Mouse (Mus musculus) skeletal muscle tissue, adult 2 months (tissue): ENCODE data around the gene Smarcd2.
A peak's percentile ranks its signal among the peaks of the same experiment; 100 is the strongest.

ENCODE experiments used
- DNase-seq: peaks from one replicate; pipeline ENCODE4 v3.0.0-alpha.2; 2012; ENCODE audit warnings: low read depth, low spot score

Gene Smarcd2

GRCm38 (mm10) chr11:106272644-106273310, at the start of gene Smarcd2:
Gene Smarcd2, minus strand, starts transcription at chr11:106272972.
- peak; percentile 98 for DNase-seq

GRCm38 (mm10) chr11:106318406-106319366, 45.9 kb upstream of the Smarcd2 start:
- no peak for DNase-seq

- DNase-seq = no peak
Observed at GRCm38 (mm10) chr11:106317801-106318200, 45.0 kb upstream of the Smarcd2 start.

GRCm38 (mm10) chr11:106316416-106316815, 43.6 kb upstream of the Smarcd2 start:
- no peak for DNase-seq

- no peak for DNase-seq
Observed at GRCm38 (mm10) chr11:106314333-106314812, 41.6 kb upstream of the Smarcd2 start, which contains the start of gene Cd79b. Gene Cd79b, minus strand, starts transcription at chr11:106314762.

GRCm38 (mm10) chr11:106313533-106313932, 40.8 kb upstream of the Smarcd2 start:
- DNase-seq = no peak

- no peak for DNase-seq
Observed at GRCm38 (mm10) chr11:106310123-106310522, 37.4 kb upstream of the Smarcd2 start.

- no peak for DNase-seq
Observed at GRCm38 (mm10) chr11:106308162-106308561, 35.4 kb upstream of the Smarcd2 start.

GRCm38 (mm10) chr11:106307432-106307831, 34.7 kb upstream of the Smarcd2 start:
- no peak for DNase-seq

- no peak for DNase-seq
Observed at GRCm38 (mm10) chr11:106306758-106307157, 34.0 kb upstream of the Smarcd2 start.

- DNase-seq = no peak
Observed at GRCm38 (mm10) chr11:106306065-106306385, 33.3 kb upstream of the Smarcd2 start.

- no peak for DNase-seq
Observed at GRCm38 (mm10) chr11:106305348-106306064, 32.7 kb upstream of the Smarcd2 start.

GRCm38 (mm10) chr11:106302634-106303033, 29.9 kb upstream of the Smarcd2 start:
- DNase-seq = peak; percentile 70

GRCm38 (mm10) chr11:106301765-106302164, 29.0 kb upstream of the Smarcd2 start, which contains the start of gene Gh:
Gene Gh, minus strand, starts transcription at chr11:106301865.
- DNase-seq = no peak

GRCm38 (mm10) chr11:106291861-106292260, 19.1 kb upstream of the Smarcd2 start:
- no peak for DNase-seq

GRCm38 (mm10) chr11:106290376-106290775, 17.6 kb upstream of the Smarcd2 start:
- DNase-seq = no peak

- peak; percentile 86 for DNase-seq
Observed at GRCm38 (mm10) chr11:106289369-106289768, 16.6 kb upstream of the Smarcd2 start.

- DNase-seq = no peak
Observed at GRCm38 (mm10) chr11:106286987-106287386, 14.2 kb upstream of the Smarcd2 start.

GRCm38 (mm10) chr11:106286206-106286605, 13.4 kb upstream of the Smarcd2 start:
- DNase-seq = no peak

GRCm38 (mm10) chr11:106284126-106284525, 11.4 kb upstream of the Smarcd2 start:
- no peak for DNase-seq

- no peak for DNase-seq
Observed at GRCm38 (mm10) chr11:106283371-106283770, 10.6 kb upstream of the Smarcd2 start.

GRCm38 (mm10) chr11:106282452-106282851, 9.7 kb upstream of the Smarcd2 start:
- no peak for DNase-seq
